Mouse (Mus musculus): Measurements from ENCODE around the gene Trp53. TPM values are rescaled to one million over a fixed set of nuclear protein-coding genes. Genes with fewer than 3 reads are reported as not detected.
A peak's percentile ranks its signal among the peaks of the same experiment; 100 is the strongest.
"Not testable (repeated sequence)": the region's sequence is repeated elsewhere in the genome, so short reads cannot be mapped to it uniquely, and the experiment has no call there.

Trp53 gene
- polyA plus RNA-seq, 1 experiment from 2014 or later = 161 TPM

DNA sequence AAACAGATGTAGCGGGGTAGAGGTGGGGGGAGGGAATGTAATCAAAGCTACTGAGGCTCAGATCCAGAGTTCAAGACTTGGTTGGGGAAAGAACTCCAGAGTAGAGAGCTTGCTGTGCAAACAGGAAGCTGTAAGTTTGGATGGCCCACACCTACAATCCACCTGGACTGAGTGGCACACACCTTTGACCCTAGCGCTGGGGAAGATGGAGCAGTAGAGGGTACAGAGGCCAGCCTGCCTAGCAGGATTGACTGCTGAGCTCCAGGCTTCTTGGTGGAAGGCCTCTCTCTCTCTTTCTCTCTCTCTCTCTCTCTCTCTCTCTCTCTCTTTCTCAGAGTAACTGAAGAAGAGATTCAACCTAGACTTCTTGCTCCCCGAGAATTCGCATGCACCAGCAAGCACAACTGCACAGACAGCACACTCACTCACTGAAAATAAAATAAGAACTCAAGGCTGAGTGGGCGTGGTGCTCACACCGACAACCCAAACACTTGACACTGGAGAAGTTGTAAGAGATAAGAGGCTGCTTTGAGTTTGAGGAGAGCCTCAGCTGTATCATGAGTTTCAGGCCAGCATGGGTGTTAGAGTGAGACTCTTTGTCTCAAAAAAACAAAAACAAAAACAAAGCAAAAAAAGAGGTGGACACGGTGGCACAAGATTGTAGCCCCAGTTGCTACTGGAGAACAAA, 40.4 kb downstream of the Trp53 start:
- Histone ChIP-seq H3K36me3 (no peaks in the 10 kb centered on the region), H3K27me3 (peaks cover 6% of the 10 kb centered on the region; the same call in 1 of the 2 replicates), H3K4me1 (peaks cover 12% of the 10 kb centered on the region), H3K9me3 (no peaks in the 10 kb centered on the region), H3K9ac (no peak overlapping the region), H3K4me3 (no peak overlapping the region), H3K4me2 (replicated peaks) (no peak overlapping the region), H3K27ac (no peak overlapping the region)
- no peak for ATAC-seq (ENCODE audit: low FRiP score, low read depth)
- WGBS = 89% methylated on average over 7 of the region's 7 CpGs

DNA sequence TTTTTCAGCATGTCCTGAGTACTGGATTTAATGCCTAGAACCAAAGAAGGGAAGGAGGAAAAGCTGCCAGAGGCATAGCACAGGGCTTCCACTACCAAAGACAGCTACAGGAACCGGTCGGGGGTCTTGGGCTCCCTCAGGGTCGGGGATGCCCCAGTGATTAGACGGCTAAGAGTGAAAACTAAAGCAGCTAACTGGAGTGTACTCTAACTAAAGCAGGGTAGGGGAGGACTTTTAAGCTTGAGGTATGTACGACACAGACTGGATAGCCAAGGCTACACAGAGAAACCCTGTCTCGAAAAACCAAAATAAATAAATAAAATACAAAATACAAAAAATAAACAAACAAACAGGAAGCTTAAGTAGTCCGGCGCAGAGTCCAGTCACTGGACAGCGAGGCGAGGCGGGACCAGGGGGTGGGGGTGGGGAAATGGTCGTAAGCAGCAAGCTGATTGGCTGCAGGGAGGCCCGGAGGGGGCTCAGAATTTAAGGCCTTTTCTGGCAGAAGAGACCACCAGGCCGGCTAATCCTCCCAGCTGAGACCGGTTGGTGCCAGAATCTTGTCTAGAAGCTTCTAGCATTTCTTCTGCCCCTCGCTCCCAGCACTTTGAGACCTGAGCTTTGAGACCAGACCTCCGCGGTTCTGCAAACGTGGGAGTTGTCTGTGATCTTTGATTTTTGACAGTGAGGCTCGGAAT, 41.6 kb downstream of the Trp53 start, which contains the start of gene Sat2:
TSS of gene Sat2 (plus strand) at position 454 of the 698 bp plus-strand sequence.
- ATAC-seq (ENCODE audit: low FRiP score, low read depth) = peak; percentile 83
- Histone ChIP-seq H3K9ac (peak within 1 kb of the TSS; percentile 78), H3K4me1 (peaks cover 12% of the 10 kb centered on the region), H3K27me3 (peaks cover 3% of the 10 kb centered on the region; the same call in 1 of the 2 replicates), H3K27ac (peak within 1 kb of the TSS; percentile 40), H3K4me3 (peak within 1 kb of the TSS; percentile 54), H3K9me3 (no peaks in the 10 kb centered on the region), H3K4me2 (replicated peaks) (peak within 1 kb of the TSS; percentile 81), H3K36me3 (no peaks in the 10 kb centered on the region)
- WGBS = 2% methylated on average over 20 of the region's 20 CpGs

- no peak for ATAC-seq (ENCODE audit: low FRiP score, low read depth)
- Histone ChIP-seq H3K4me1 (peaks cover 12% of the 10 kb centered on the region), H3K4me2 (replicated peaks) (peak overlapping the region; percentile 81), H3K9me3 (no peaks in the 10 kb centered on the region), H3K27me3 (no peaks in the 10 kb centered on the region), H3K9ac (peak overlapping the region; percentile 78), H3K36me3 (no peaks in the 10 kb centered on the region), H3K27ac (peak overlapping the region; percentile 40; the same call in 1 of the 2 replicates), H3K4me3 (peak overlapping the region; percentile 54)
- 31% methylated on average over 6 of the region's 6 CpGs for WGBS
These were observed 42.2 kb downstream of the Trp53 start for GRCm38 (mm10) chr11:69622406-69622805.

GRCm38 (mm10) chr11:69623006-69623405, 42.8 kb downstream of the Trp53 start:
- peak overlapping the region; percentile 78; the same call in 1 of the 2 replicates for H3K9ac ChIP-seq

GRCm38 (mm10) chr11:69624339-69624738, 44.2 kb downstream of the Trp53 start:
- H3K4me3 ChIP-seq; H3K9me3 ChIP-seq; H3K9ac ChIP-seq; H3K36me3 ChIP-seq; H3K27me3 ChIP-seq; ATAC-seq (ENCODE audit: low FRiP score, low read depth); H3K4me2 ChIP-seq (replicated peaks); H3K27ac ChIP-seq: not testable (repeated sequence)
- peaks cover 12% of the 10 kb centered on the region for H3K4me1 ChIP-seq
- 90% methylated on average over 2 of the region's 2 CpGs for WGBS

More at GRCm38 (mm10) chr11:69623006-69623405, 42.8 kb downstream of the Trp53 start:
- peak overlapping the region; percentile 54 for H3K4me3 ChIP-seq
- H3K4me1 ChIP-seq = peaks cover 12% of the 10 kb centered on the region
- H3K27ac ChIP-seq = no peak overlapping the region
- H3K27me3 ChIP-seq = no peaks in the 10 kb centered on the region
- no peaks in the 10 kb centered on the region for H3K9me3 ChIP-seq
- no peak for ATAC-seq (ENCODE audit: low FRiP score, low read depth)
- 68% methylated on average over 4 of the region's 4 CpGs for WGBS
- H3K4me2 ChIP-seq (replicated peaks) = peak overlapping the region; percentile 81
- H3K36me3 ChIP-seq = no peaks in the 10 kb centered on the region

- Histone ChIP-seq H3K27me3 (no peaks in the 10 kb centered on the region), H3K9me3 (no peaks in the 10 kb centered on the region), H3K4me3 (no peak overlapping the region), H3K4me1 (no peaks in the 10 kb centered on the region), H3K4me2 (replicated peaks) (no peak overlapping the region), H3K36me3 (no peaks in the 10 kb centered on the region), H3K9ac (no peak overlapping the region), H3K27ac (no peak overlapping the region)
- no peak for ATAC-seq (ENCODE audit: low FRiP score, low read depth)
- WGBS = 34% methylated on average over 6 of the region's 6 CpGs
These were observed 48.1 kb downstream of the Trp53 start for GRCm38 (mm10) chr11:69628286-69628685.

DNA sequence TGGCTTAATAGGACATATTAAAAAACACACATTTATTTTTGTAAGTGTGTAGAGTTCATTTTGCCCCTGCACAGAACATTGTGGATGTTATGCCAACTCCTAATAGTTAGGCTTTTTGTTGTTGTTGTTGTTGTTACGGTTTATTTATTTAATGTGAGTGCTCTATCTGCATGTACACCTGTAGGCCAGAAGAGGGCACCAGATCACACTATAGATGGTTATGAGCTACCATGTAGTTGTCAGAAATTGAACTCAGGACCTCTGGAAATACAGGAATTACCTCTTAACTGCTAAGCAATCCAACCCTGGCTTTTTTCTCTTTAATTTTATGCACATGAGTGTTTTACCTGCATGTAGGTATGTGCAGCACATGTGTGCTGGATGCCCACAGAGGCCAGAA, 49.6 kb downstream of the Trp53 start:
- Histone ChIP-seq H3K4me2 (replicated peaks) (no peak overlapping the region), H3K9me3 (no peaks in the 10 kb centered on the region), H3K4me1 (peaks cover 12% of the 10 kb centered on the region), H3K27me3 (no peaks in the 10 kb centered on the region), H3K36me3 (no peaks in the 10 kb centered on the region), H3K4me3 (no peak overlapping the region), H3K9ac (no peak overlapping the region), H3K27ac (no peak overlapping the region)
- ATAC-seq (ENCODE audit: low FRiP score, low read depth) = no peak
- 74% methylated on average over 1 of the region's 1 CpGs for WGBS

DNA sequence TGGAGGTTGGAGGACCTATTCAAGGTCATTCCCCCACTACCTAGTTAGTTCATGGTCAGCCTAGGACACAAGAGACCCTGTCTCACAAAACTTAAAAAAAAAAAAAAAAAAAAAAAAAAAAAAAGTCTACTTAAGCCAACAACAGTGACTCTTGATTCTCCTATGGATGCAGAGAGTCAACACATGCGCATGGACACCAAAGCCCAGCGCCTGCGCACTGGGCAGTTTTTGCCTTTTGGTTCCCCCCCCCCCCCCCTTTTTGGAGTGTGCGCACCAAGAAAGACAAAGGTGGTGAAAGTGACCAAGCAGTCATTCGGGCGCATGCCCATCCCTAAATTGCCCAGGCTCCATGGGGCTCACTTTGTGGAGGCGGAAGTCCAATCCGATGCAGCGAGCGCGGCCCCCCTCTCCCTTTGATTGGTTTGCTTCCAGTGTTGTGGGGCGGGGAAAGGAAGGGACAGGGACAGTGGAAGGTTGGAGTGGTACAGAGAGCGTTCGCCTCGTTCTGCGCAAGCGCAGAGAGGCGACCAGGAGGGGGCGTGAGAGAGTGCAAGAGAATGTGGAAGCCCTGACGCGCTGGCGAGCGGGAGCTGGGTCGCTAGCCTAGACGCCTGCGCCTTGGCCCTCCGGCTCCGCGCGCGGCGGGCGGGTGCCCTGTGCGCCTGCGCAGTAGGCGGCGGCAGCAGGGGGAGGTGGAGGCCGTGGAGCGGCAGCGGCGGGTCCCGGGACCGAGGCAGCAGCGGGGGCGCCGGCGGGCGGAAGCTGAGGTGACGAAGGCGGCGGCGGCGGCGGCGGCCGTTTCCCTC, 52.3 kb downstream of the Trp53 start, which contains the start of gene Fxr2:
TSS of gene Fxr2 (plus strand) at position 707 of the 806 bp plus-strand sequence.
- Histone ChIP-seq H3K9ac (peak within 1 kb of the TSS; percentile 96), H3K36me3 (peaks cover 14% of the 10 kb centered on the region), H3K27me3 (no peaks in the 10 kb centered on the region), H3K4me2 (replicated peaks) (peak within 1 kb of the TSS; percentile 79), H3K9me3 (no peaks in the 10 kb centered on the region), H3K4me1 (peaks cover 22% of the 10 kb centered on the region), H3K4me3 (peak within 1 kb of the TSS; percentile 75), H3K27ac (peak within 1 kb of the TSS; percentile 94)
- ATAC-seq (ENCODE audit: low FRiP score, low read depth) = peak; percentile 98
- 1% methylated on average over 37 of the region's 56 CpGs for WGBS

GRCm38 (mm10) chr11:69633128-69633866, 53.1 kb downstream of the Trp53 start:
- H3K4me1 ChIP-seq = peaks cover 22% of the 10 kb centered on the region
- WGBS = under 1% methylated on average over 36 of the region's 50 CpGs
- H3K9me3 ChIP-seq = no peaks in the 10 kb centered on the region
- H3K36me3 ChIP-seq = peaks cover 19% of the 10 kb centered on the region
- peak; percentile 52 for ATAC-seq (ENCODE audit: low FRiP score, low read depth)
- no peaks in the 10 kb centered on the region for H3K27me3 ChIP-seq
- peak overlapping the region; percentile 96 for H3K9ac ChIP-seq
- peak overlapping the region; percentile 79 for H3K4me2 ChIP-seq (replicated peaks)
- peak overlapping the region; percentile 94 for H3K27ac ChIP-seq
- H3K4me3 ChIP-seq = peak overlapping the region; percentile 75

DNA sequence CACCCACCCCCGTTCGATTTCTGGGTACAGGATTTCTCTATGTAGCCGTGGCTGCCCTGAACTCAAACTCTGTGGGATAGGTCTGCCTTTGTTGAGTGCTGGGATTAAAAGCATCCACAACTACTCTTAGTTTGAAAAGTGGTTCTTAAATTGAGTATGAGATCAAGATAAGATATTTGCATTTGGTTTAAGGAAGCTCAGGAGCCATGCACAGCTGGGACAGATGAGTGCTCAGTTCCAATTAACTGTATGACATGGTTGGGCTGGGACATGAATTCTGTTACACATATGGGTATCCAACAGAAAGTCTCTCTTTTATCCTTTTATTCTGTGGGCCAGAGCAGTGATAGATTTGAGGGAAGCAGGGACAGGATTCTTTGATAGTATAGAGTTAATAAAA, 55.3 kb downstream of the Trp53 start:
- Histone ChIP-seq H3K27me3 (no peaks in the 10 kb centered on the region), H3K9me3 (no peaks in the 10 kb centered on the region), H3K36me3 (peaks cover 36% of the 10 kb centered on the region), H3K4me3 (no peak overlapping the region), H3K27ac (no peak overlapping the region), H3K4me2 (replicated peaks) (peak overlapping the region; percentile 79), H3K4me1 (peaks cover 22% of the 10 kb centered on the region), H3K9ac (0 out of 2 replicates have a peak overlapping the region, but pooled peaks have one; percentile 4)
- WGBS = 88% methylated on average over 3 of the region's 3 CpGs
- no peak for ATAC-seq (ENCODE audit: low FRiP score, low read depth)
